Mouse (Mus musculus) testis, adult 2 months (tissue): ENCODE results near the gene Cnot1.

ENCODE experiments used
- CTCF ChIP-seq: fragments of 200-500 bp; IDR thresholded peaks from 2 replicates; pipeline ENCODE4 v1.5.1; 2012; ENCODE audit warnings: low read depth, mild to moderate bottlenecking, inconsistent platforms, low read length, moderate library complexity; ENCODE audit not compliant: control insufficient read depth, insufficient read depth, insufficient replicate concordance
- POLR2A ChIP-seq: fragments of 200-500 bp; IDR thresholded peaks from 2 replicates; pipeline ENCODE4 v1.6.1; 2012; ENCODE audit warnings: low read depth, mild to moderate bottlenecking, inconsistent platforms, low read length, moderate library complexity; ENCODE audit not compliant: control insufficient read depth

GRCm38 (mm10) chr8:95690929-95691541 lies 116.2 kb downstream of the Cnot1 start:
- TF ChIP-seq CTCF (no peak), POLR2A (no peak)
